Mouse (Mus musculus): ENCODE measurements around the gene Gkap1.

Gkap1 gene

DNA sequence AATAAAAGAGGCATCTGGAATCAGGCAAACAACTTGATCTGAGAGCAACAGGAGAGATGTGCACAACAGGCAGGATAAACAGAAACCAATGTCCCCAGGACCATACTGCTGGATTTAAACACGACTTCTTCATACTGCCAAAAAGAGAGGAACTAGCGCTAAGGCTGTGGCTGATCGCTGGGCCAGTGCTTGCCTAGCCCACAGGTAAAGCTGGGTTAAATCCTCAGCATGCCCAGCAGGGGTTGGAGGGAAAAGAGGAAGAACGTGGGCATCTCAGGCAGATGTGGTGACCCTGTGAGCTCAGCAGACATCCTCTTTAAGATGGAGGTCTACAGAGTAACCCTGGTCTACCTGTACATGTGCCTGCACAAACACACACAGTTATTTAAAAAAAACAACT, 70.5 kb downstream of the Gkap1 start:
- in situ Hi-C loops (cut with MboI, MseI) = no loop called here

DNA sequence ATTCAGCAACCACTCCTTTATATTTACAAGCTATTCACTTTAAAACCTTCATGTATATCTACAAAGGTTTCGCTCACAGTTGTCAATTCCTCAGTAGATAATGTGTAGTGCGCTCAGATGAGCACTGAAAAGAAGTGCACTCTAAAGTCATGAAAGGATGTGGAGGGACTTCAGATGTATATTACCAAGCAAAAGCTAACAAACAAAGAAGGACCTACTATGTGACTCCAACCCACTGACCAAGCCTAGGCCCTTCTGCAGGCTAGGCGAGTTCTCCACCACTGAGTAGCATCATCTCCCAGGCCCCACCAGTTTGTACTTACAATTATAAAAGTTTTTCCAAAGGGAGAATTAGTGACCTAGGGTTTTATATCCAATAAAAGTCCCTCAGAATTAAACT, 71.3 kb downstream of the Gkap1 start:
- in situ Hi-C loops (cut with MboI, MseI) = no loop called here

DNA sequence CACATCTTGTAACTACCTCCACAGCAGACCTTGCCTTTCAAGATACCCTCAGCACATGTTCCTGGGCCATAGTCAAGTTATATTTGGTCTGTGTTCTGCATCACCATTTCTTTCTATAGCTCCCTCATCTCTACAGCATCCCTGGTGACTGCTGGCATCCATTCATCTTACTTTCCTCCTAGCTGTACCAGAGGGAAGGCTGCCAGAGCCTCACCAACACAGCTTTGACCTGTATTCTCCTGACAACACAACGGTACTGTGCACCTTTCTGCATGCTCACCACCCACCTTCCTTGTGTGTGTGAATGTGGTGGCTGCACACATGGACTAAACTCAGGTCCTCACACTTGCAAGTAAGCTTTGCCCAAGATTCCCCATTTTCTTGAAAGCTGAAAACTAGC, 72.6 kb downstream of the Gkap1 start:
- in situ Hi-C loops (cut with MboI, MseI) = no loop called here

DNA sequence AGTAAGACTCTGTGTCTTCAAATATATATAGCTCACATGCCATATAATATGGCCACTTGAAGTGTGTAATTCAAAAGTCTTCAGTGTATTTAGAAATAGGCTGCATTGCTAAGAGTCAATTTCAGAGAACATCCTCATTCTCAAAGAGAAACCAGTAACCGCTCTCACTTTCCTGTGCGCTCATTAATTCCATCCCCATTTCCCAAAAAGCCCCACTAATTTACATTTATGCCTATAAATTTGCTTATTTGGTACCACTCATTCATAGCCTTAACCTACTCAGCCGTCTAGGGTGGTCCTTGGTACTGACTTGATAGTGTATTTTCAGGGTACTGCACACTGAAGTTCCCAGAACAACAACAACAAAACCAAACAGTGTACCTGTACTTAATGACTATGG, 73.6 kb downstream of the Gkap1 start:
- in situ Hi-C loops (cut with MboI, MseI) = no loop called here

DNA sequence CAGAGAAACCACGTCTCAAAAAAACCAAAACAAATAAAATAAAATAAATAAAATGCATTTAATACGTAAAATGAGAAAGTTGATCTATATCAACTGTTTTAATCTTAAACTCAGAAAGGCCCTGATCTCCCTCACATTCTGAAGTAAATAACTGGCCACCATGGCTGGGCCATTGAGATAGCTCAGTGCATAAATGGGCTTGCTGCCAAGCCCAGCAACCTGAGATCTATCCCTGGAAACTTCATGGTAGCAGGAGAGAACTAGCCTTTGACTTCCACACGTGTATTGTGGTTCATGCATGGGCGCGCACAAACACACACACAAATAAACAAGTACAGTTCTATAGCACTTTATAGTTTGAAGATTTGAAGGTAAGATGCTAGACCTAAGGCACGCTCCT, 74.2 kb downstream of the Gkap1 start:
- in situ Hi-C loops (cut with MboI, MseI) = no loop called here

DNA sequence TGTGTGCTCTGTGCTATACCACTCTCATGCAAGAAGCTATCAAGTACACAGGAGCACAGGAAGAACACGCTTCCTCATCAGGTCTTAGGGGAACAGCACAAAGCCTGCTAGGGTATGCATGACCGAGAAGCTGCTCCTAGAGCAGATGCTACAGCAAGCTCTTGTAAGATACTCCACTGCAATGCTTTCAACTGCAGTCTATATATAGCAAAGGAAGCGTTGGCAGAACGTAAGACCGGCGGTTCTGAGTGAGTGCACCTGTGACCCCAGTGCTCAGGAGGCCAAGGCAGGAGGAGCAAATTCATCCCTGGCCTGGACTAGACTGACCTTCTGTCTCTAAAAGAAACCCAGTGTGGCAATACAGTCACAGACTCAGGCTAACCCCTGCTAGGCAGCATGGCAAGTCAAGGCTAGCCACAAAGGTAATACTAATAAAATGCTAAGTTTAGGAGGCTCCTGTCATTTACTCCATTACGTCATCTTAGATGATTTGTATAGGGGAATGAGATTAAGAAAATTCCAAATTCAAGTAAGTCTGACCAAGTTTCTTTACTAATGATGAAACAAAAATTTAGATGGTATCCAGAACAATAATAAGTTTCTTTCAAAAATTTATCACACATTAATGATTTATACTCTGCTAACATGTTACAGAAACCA, 77.4 kb downstream of the Gkap1 start:
- in situ Hi-C loops (cut with MboI, MseI) = no loop called here

DNA sequence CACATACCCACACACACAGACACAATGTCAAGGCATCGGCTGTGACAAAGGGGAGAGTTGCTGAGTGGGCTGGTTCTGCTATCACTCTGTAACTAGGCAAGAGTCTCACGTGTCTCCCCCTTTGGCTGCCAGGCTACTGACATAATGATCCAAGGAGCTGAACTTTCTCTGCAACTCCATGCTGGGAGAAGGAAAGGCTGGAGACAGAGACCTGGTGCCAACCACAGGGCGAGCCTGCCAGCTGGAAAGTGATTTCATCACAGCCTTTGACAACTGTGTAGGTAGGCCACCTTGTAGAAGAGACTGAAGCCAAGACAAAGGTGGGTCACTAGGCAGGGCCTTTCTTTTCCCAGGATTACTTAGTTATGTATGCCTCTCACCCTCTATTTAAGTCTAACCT, 78.3 kb downstream of the Gkap1 start:
- in situ Hi-C loops (cut with MboI, MseI) = no loop called here

DNA sequence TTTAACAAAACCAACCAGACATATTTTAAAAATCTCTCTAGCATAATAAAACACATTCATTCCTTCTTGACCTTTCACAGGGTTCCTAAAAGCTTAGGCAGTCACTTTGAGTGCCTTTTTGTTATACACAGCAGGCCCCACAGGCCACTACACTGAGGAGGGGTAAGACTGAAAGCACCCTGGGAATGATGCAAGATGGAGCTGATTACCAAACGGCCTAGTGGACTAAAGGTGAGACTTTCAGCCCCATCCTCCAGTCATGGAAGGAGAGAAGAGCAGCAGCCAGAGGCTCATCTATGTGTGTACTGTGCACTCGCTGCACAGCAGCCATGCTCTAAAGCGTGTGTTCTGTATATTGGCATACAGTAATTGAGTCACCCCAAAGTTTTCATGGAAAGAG, 80.6 kb downstream of the Gkap1 start:
- in situ Hi-C loops (cut with MboI, MseI) = no loop called here

DNA sequence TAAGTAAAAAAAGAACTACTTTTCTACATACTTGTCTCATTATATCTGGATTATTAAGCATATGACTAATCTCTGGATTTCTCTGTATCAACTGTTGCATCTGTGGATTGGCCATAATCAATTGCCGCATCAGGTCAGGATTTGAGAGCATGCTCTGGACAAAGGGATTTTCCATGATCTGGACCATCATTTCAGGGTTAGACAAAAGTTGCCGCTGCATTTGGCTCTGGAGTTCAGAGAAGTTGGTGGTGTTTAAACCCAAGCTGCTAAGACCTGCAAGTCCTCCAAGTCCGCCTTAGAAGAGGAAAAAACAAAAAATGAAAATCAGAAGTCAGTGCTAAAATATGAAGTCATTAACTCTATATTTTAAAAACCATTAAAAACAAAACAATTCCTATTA, 82.3 kb downstream of the Gkap1 start:
- in situ Hi-C loops (cut with MboI, MseI) = no loop called here

DNA sequence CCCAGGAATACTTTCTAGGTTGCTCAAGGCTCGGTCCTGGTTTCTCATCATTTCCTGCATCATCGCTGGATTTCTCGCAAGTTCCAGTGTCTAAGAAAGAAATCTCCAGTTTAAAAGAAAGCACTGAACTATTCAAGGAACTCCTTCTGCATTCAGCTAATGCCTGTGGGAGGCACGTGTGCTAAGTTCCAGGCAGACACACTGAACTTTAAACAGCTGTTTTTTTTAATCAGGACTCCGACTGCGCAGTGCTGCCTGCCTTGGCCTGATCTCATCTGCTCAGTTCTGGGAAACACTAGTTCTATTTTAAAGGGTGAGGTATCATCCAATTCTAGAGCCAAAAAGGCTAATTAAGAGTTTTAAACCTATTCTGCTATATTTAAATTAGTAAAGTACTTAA, 83.4 kb downstream of the Gkap1 start:
- in situ Hi-C loops (cut with MboI, MseI) = no loop called here

DNA sequence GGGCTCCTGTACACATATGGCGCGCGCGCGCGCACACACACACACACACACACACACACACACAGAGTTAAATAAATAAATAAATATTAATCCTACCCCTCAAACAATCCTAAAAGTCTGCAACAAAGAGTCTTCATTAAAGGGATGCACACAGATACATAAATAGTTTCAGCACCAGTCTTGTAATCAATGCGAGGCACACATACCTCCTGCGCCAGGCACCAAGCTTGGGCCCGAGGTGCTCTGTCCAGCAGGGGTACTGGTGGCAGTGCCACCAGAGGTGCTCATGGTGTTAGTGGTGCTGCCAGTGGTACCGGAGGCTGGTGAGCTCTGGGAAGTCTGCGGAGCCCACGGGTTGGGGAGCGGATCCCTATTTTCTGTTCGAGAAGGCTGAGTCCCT, 84.0 kb downstream of the Gkap1 start:
- in situ Hi-C loops (cut with MboI, MseI) = no loop called here

DNA sequence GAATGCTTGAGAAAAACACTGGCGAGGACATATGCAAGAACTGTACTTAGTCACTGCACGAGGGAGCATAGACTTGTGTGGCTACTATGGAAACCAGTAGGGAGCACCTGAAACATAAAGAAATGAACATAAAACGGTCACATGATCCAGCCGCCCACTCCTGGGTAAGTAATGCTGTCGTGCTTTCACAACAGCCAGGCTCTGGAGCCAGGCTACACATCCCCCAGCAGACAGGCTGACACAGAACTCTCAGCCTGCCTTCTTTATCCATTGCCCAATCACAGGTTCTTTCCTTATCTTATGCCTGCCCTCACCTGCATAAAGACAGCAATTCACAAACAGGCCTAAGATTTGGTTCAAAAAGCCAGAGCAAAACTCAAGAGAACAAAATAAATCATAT, 86.0 kb downstream of the Gkap1 start:
- in situ Hi-C loops (cut with MboI, MseI) = no loop called here

DNA sequence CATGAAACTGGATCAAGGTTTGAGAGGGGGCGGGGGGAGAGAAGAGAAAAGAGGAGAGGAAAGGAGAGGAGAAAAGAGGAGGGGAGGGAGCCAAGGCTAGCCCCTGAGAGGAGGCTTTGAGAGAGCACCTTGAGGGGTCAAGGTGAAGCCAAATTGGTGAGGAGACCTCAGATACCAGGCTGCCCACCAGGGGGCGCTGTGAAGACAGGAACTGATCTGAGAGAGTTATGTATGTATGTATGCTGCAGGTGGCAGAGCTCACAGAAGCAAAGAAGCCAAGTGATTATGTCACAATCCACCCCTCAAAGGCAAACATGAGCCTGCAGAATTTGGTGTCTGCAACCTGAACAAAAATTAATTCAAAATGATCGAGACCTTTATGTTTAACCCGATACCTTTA, 87.1 kb downstream of the Gkap1 start:
- in situ Hi-C loops (cut with MboI, MseI) = no loop called here

DNA sequence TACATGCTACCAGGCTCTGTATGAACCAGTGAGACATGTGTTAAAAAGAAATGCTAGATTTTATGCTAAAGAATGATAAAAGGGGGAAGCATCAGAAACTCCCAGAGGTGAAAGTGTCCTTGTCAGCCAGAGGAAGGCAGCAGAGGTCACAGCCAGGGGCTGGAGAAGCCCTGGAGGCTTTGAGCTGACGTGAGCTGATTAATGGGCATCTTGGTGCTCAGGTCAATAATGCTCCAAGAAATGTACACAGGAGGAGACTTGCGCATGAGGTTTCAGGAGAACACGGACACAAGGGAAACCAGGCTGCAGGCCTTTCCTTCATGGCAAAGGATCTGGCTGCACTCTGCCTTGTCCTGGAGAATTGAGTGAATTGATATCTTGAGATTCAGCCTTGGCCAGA, 87.7 kb downstream of the Gkap1 start:
- in situ Hi-C loops (cut with MboI, MseI) = no loop called here

DNA sequence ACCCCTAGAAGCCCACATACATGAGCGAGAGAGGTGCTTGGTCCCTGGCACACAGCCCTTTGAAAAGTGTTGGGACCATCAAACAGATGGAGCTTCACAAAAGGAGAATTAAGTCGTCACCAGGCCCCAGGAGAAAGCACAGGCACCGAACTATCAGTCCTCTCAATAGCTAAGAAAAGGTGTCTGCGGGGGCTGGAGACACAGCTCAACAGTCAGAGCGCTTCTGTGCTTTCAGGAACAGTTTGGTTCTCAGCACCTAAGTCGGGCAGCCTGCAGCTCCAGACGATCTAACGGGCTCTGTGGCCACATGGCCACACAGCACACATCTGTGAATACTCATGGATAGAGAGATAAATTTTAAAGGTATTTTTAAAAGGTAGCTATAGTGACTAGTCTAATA, 89.2 kb downstream of the Gkap1 start:
- in situ Hi-C loops (cut with MboI, MseI) = no loop called here

DNA sequence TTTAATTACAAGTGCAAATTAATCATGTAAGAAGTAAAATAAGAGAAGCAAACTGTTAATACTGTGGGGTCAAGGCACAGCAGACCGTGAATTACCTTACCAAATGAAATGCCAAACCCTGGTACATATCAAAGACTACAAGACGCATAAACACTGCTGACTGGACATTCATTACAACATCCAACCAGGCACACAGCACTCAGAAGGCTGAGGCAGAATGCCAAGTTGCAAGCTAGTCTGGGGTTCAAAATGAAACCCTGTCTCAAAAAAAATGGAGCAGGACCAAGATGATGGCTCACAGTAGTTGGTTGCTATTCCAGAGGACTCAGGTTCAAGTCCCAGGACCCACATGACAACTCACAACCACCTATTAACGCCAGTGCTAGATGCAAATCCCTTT, 91.4 kb downstream of the Gkap1 start:
- in situ Hi-C loops (cut with MboI, MseI) = no loop called here

Measured in T-helper 2 cell (primary cell).